Mouse (Mus musculus) frontal cortex, postnatal 14 days (tissue): ENCODE results near the gene Elf5.

ENCODE experiments used
- DNase-seq, 2 experiments: peaks; one replicate each; pipeline ENCODE4 v3.0.0; 2022; ENCODE audit warnings: low spot score in 2 of 2

Elf5 gene

DNA sequence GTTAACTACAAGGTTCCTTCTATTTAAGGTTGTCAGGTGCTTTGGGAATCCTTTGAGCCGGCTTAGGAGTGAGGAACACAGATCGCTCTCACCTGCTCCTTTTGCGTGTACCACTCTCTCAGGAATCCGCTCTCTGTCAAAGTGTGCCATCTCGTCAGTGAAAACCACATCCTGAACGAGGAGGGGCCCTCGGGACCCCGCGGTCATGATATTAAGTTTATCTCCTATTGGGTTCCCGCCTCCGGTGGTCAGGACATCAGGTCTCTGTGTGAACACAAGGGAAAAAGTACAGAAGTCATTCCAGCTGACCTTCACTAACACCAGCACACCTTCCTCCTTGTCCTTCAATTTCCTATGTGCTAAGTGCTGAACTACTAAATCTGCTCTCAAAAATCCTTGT lies 65.2 kb downstream of the Elf5 start:
- no peak for DNase-seq

DNA sequence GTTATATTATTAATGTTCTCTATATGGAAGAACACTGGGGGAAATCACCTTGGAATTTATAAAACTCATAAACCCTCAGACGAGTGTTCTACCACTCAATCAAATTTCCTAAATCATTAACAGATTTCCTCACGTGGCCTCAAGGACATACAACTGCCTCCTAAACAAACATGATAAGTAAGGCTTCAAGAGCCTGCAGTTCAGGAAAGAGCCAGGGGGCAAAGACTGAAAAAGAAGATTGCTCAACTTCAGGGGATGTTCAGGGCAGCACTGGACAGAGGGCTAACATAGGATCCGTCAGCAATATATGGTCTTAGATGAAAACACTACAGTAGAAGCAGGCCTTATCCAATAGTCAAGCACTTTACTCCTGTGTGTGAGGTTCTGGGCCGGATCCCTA lies 66.0 kb downstream of the Elf5 start:
- DNase-seq: no peak

DNA sequence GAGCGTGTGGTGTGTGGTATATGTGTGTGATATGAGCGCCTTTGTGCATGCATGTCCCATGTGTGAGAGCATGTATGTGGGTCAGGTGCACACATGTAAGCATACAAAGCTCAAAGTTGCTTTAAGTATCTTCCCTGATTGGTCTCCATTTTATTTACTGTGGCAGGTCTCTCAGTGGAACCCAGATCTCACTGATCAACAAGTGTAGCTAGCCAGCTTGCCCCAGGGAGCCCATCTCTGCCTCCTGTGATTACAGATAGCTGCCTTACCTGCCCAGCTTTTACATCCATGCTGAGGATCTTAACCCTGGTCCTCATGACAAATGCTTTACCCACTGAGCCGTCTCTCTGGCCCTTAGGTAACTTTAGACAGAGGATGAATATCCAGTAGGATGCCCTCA lies 66.8 kb downstream of the Elf5 start:
- no peak for DNase-seq

DNA sequence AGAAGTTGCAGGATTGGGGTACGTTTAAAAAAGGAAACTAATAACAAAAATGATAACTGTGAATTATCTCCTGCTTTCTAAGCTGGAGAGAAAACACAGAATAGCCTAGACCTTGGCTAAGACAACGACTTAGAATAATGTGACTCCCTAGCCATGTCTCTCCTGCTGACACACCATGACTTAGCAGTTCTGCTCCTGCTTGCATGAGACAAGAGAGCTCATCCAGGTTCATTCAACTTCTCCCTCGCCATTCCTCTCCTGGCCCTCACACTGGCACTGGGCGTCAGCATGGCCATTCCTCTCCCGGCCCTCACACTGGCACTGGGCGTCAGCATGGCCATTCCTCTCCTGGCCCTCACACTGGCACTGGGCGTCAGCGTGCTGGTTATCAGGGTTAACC lies 68.8 kb downstream of the Elf5 start:
- no peak for DNase-seq

DNA sequence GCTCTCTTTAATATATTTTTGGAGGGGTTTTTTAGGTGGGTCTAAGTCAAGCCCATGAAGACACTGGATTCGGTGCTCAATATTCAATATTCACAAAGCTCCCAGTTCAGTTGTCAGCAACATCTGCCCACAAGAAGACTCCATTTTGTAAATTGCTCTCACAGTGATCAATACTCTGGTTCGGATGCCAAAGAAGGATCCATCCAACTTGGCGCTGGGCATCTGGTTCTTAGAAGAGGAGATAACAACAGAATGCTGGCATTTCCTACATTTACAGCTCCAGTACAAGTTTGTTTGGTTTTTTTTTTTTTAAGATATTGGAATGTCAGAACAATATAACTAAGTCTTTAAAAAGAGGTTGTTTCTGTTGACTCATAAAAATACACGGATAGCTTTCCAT lies 69.4 kb downstream of the Elf5 start:
- DNase-seq: no peak

GRCm38 (mm10) chr2:103481314-103482231 lies 70.1 kb downstream of the Elf5 start:
- DNase-seq: no peak

- no peak for DNase-seq
Observed at GRCm38 (mm10) chr2:103483289-103483985, 71.9 kb downstream of the Elf5 start.

- DNase-seq: no peak
Observed at GRCm38 (mm10) chr2:103483986-103484520, 72.6 kb downstream of the Elf5 start.

- DNase-seq: peak; percentile 94 to 96
Observed at GRCm38 (mm10) chr2:103484617-103485401, 73.3 kb downstream of the Elf5 start, which contains the start of gene Cat. Gene Cat (minus strand): TSS chr2:103485160.

DNA sequence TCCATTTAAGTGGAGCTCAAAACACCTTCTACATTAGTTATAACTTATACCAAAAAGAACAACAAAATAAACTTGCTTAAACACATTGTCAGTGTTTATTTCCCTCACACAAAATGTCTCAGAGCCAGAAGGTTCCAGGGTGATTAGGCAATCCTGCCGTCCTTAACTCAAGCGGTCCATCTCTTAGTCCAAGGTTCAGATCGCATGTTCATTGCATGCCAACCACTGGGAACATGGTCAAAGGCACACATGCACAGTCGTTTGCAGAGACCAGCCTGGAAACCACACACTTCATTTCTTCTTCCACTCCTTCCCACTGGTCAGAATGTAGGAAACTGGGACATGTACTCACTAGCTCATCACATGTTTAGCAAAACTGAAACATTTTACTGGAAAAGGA lies 81.0 kb downstream of the Elf5 start:
- no peak for DNase-seq

DNA sequence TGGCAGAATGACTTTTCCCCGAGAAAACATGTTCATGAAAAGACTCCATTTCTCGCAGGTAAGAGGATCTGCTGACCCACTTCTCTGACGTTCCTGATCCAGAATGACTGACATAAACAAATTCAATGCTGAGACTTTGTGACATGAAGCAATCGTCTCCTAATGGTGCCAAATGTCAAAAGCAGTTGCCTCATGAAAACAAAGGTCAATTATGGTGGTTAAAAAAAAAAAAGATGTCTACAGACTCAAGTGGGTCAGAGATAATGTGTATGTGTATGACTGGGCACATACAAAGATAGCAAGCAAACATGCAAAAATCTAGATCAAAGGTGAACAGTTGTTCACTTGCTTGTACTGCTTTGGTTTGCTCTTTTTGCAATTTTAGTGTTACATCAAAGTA lies 82.3 kb downstream of the Elf5 start:
- DNase-seq: no peak

- DNase-seq: no peak
Observed at GRCm38 (mm10) chr2:103495633-103496418, 84.3 kb downstream of the Elf5 start.
